Mouse (Mus musculus) right cerebral cortex, postnatal 36 days (tissue): ENCODE measurements around the gene Urgcp.
A peak's percentile ranks its signal among the peaks of the same experiment; 100 is the strongest.

Source experiments
- DNase-seq, 2 experiments: peaks; one replicate each; pipeline ENCODE4 v3.0.0; 2022; ENCODE audit warnings: low spot score in 2 of 2, mixed read lengths in 1 of 2

Urgcp gene

DNA sequence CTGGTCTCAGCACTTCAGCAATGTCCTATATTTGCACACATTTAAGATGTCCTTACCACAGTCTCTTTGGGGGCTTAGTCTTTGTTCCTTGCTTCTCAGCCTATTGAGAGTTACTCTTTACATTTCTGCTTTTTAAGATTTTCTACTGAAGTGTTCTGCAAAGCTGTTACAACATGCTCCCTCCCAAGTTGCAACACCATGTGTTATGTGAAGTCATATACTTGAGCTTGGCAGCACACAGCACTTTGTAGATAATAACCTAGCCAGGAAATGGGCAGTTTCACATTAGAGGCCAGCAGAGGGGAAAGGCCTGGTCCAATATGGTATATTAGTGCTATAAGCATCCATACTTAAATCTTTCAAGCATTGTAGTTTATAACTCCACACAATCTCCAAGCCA, 23.6 kb upstream of the Urgcp start:
- no peak for DNase-seq

DNA sequence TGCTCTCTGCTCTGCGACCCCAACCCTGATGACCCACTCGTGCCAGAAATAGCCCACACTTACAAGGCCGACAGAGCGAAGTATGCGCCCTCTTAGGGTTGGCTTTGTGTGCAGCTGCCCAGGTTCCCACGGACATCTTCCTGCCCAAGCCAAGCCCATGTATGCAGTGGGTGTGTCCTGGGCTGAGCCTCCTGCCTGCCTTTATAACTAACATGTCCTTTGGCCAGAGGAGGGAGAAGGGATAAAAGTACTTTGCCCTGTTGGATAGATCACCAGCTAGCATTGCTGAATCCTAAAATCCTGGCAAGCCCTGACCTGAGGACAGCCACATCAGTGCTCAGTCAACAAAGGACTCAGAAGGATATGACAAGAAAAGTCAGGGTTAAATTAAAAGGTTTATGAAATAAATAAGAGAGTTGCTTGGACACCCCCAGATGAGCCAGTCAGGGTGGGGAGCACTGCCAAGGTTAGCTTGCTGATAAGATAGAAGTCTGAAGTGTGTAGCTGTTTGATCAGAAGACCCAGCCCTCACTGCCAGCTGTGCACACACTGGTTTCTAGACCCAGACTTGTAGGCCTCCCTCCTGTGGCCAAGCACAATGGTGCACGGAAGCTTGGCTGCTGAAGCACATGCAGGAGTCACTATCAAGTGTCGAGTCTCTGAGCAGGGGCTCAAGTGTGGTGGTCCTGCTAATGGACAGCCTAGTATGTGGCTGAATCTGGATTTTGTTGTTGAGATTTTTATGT, 20.2 kb upstream of the Urgcp start:
- no peak for DNase-seq

DNA sequence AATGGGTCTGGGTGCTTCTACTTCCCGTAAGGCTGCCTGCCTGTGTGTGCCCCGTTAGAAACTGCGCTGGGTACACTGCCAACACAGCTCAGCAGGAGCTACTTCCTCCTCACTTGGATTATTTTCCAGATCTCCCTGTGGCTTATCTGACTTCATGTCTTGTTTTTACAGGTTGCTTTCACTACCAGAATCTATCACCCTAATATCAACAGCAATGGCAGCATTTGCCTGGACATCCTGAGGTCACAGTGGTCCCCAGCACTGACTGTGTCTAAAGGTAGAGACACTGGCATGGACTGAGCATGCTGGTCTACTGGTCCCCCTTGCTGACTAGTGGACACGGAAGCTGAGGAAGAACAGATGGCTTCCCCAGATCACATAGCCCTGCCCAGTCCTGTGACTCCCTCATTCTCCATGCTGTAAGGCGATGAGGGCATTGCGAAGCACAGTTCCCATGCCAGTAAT, 17.9 kb upstream of the Urgcp start:
- no peak for DNase-seq

DNA sequence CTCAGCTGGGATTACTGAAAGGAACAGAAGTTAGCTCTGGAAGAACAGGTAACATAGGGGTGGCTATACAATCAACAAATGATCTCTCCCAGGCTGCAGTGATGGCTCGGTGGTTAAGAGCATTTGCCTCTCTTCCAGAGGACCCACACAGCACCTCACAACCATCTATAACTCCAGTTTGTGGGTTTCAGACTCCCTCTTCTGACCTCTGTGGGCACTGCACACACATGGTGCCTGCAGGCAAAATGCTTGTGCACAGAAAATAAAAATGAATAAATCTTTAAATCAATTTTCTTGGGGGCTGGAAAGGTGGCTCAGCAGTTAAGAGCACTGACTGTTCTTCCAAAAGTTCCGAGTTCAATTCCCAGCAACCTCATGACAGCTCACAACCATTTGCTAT, 16.3 kb upstream of the Urgcp start:
- DNase-seq: no peak

DNA sequence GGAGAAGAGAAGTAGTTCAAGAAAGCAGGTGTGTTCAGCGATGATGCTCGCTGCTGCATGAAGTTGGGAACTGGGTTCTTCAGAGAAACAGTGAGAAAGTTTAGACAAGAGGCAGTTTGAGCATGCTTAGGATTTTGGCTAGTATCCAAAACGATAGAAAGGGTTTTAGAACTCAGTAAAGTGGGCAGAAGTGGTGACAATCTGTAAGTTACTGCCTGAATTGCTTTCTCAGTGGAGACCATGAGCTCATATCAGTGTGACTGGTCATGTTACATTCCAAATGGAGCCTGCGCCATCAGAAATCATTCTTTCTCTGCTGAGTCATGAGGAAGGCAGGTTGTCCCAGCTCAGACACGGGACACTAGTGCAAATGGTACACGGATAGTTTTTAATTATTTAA, 3.8 kb upstream of the Urgcp start:
- no peak for DNase-seq

DNA sequence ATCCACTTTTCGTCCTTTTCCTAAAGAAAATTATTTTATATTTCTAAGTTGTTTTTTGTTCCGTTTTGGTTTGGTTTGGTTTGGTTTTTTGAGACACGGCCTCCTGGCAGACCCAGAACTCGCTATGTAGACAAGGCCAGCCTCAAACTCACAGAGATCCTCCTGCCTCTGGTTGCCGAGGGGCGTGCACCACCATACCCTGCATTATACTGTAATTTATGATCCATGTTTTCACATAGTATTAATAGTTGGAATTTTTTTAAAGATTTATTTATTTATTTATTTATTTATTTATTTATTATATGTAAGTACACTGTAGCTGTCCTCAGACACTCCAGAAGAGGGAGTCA, 432 bp upstream of the Urgcp start:
- DNase-seq: no peak

DNA sequence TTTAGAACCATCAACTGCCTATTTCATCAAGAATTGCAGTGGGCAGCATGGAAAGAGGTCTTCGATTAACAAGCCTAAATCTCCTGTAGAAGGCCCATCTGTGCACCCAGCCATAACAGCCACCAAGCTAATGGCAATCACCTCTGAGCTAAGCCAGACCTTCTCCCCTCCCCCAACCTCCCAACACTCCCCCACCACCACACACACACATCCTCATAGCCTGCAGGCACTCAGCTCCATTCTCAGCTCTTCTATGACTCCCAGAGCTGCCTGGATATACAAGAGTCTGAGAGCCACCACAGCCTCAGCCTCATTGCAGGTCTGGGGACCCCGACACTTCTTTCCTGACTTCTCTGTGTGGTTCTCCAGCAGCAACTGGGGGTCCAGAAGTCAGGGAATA, 8.4 kb downstream of the Urgcp start:
- DNase-seq: no peak

DNA sequence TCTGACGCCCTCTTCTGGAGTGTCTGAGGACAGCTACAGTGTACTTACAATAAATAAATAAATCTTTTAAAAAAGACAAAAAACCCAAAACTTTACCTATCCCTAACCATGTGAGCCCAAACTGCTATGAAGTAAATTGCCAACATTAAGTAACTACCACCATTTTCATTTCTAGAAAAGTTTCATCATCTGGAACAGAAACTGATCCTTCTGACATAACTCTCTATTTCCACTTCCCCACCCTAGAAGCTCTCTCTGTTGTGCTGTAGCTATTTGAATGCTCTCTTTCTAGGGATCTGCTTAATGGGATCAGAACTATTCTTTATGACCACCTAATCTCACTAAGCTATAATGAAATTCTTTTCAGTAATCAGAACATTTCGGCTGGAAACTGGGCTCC, 17.2 kb downstream of the Urgcp start:
- DNase-seq: no peak

DNA sequence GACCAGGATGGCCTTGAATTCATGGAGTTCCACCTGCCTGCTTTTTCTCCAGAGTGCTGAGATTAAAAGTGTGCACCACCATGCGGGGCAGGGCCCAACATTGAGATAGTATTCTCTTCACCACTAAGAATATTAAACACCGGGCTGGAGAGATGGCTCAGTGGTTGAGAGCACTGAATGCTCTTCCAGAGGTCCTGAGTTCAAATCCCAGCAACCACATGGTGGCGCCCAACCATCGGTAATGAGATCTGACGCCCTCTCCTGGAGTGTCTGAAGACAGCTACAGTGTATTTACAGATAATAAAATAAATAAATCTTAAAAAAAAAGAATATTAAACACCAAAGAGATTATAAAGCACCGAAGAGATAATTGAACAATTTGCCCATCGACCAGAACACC, 20.1 kb downstream of the Urgcp start:
- no peak for DNase-seq

DNA sequence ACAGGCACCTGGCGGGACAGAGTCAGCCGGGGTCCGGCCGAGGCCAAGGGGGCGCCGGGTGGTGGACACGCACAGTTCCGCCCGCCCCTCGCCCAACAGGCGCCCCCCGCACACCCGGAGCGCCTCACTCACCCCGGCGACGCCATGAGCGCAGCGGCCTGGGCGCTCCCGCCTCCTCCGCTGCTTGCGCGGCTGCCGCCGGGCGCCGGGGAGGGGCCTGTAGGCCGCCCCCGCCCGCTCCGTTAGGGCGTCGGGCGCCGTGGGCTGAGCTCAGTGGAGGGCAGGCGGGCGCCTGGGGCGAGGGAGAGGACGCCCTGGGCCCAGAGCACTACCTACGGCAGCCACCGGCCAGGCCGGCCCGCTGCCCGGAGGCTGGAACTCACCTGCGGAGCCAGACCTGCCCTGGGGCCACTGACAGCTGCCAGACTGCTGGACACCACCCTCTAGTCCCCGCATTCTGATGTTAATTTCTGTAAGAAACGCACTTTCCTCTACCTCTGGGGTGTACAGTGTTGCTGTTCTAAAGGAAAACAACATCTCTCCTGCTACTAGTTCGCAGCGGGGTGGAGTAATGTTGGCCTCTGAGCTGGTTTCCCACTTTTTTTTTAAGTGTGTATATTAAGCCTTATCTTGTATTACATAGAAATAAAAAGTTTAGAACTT, 21.1 kb downstream of the Urgcp start:
- DNase-seq: peak; percentile 61 to 69

DNA sequence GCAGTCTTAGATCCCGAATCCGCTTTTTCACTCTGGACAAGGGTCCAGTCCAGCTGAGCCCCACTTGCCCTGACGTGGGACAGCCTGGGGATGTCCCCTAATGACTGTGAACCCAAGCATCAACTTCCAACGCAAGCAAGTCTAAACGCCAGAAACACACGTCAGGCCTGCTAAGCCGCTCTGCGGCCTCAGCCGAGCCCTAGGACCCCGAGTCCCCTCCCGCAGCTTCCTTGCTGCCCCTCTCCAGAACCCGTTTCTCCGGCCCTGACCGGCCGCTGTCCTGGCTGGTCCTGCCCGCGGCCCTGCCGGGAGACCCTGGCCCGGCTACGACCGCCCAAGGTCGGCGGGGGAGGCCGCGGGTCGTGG, 21.6 kb downstream of the Urgcp start:
- no peak for DNase-seq

DNA sequence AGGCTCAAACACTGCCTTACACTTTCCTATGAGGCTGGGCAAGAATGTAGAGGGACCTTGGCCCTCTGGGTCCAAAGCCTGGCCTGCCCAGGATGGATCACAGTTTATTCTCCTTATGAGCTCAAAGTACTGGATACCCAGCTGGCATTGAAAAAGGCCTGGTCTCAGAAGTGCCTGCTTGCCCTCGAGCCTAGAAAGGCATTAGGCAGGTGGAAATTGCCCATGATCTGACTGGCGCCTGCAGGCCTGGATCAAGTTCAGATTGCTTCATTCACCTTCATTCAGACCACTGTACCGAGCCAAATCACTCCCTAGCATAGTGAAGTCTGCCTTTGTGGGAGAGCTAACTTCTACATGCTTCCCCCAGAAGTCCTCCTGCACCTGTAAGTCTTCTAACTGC, 22.3 kb downstream of the Urgcp start:
- no peak for DNase-seq

DNA sequence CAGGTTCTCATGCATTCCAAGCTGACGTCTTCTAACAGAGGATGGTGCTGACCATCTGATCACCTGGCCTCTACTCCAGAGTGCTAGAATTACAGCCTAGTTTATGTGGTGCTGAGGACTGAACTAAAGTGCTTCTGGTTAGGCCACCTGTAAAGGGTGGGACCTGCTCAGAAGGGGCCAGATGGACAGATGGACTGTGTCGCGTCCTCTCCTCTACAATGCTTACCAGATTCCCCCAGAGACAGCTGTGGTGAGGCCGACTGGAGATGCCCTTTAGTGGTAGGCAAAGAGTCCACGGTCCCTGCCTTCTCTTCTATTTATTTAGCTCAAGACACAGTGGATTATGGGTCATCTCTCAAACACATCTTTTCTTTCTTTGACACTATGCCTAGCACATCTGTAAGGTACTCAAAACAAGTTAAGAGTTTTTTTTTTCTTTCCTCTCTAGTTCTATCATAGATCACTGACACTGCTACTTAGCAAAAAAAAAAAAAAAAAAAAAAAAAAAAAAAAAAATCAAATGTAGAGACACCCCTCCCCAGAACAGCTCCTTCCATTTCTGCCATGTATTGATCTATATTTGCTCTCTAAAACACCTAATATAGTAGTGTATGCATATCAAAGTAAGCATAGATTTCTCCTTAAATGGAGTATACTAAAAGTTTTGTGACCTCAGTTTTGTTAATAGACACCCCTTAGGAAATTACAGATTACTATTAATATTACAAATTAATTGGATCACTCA, 23.1 kb downstream of the Urgcp start:
- DNase-seq: no peak

DNA sequence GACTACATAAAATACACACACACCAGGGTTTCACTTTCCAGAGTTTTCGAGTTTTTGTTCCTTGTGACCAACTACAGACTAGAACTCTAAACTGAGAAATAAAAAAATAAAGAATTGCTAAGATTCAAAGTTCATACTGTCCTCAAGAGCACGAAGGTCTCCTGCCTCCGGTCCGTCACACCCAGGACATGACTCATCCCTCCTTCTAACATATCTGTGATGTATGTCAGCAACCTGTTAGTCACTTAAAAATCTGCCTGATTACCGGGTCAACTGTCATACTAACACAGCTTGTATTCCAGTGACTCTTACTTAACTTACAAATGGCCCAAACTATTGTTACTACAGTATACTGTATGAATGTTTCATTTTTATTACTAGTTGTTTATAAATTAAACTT, 25.0 kb downstream of the Urgcp start:
- DNase-seq: no peak

DNA sequence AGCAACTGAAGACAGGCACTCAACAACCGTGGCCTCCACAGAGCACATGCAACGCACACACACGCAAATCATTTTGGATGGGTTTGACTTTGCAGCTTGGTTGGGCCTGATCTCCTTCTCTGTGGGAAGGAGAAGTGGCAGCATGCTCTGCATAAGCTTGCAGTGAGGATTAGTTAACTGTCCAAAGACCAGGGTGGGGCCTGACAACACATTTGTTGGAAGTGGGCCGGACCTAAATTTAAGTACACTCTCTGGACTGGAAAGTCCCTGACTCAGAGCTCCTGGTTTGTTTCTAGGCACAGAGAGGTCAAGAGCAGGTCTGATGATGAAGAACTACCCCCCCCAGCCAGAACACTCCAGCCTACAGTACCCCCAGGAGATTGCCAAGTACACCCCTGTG, 27.9 kb downstream of the Urgcp start:
- DNase-seq: no peak

DNA sequence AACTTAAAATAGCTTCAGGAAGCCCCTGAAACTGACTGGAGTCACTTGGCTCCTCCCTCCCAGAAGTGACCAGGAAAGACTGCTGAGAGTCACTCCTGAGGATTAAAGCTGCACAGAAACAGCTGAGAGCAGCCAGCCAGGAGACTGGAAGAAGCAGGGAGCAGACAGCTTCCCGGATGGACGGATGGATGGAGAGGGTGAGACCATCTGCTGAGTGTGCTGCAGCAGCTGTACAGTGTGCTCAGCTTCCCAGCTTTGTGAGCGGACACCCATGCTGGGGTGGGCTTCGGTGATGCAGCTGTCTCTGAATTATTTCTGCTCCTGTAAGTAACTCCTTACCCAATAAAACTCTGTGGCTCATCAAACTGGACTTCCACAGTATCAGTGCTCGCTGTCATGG, 29.8 kb downstream of the Urgcp start:
- no peak for DNase-seq

DNA sequence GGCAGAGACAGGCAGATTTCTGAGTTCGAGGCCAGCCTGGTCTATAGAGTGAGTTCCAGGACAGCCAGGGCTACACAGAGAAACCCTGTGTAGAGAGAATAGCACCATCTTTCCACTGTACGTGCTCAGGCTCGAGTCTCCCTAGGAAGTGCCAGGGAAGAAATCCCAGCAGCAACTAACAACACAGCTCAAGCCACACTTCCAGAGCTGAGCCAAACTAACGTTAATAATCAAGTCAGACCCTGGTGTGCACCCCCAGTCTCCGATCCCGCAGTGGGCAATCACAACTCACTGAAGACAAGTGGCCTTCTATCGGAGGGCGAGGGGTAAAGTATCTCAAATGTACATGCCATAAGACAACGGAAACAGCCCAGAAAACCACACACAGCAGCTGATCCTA, 32.6 kb downstream of the Urgcp start:
- no peak for DNase-seq

DNA sequence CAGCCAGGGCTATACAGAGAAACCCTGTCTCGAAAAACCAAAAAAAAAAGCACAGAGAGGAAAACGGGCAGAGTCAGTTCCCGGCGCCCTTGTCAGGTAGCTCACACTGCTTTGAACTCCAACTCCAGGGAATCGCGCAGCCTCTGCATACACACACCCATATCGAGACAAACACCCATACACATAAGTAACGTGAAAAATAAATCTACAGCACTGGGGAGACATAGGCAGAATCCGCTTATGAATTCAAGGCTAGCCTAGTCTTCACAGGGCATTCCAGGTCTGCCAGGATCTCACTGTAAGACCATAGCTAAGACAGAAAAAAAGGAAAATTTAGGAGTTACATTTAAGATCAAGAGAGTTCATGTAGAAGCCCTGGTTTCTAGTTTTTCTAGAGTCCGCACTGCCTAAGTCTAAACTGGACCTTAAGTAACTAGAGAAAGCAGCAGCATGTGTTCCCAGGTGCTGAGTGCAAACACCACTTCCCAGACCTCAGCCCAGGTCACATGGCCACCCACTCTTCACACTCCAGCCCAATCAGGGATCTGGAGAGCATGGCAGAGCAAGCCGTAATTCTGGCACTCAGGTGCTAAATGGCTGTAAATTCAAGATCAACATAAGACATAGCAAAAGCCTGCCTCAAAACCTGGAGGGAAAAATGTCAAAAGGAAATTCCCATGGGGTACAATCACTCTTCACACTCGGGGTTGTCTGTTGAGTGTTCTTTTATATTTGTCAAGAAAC, 43.4 kb downstream of the Urgcp start:
- DNase-seq: no peak

DNA sequence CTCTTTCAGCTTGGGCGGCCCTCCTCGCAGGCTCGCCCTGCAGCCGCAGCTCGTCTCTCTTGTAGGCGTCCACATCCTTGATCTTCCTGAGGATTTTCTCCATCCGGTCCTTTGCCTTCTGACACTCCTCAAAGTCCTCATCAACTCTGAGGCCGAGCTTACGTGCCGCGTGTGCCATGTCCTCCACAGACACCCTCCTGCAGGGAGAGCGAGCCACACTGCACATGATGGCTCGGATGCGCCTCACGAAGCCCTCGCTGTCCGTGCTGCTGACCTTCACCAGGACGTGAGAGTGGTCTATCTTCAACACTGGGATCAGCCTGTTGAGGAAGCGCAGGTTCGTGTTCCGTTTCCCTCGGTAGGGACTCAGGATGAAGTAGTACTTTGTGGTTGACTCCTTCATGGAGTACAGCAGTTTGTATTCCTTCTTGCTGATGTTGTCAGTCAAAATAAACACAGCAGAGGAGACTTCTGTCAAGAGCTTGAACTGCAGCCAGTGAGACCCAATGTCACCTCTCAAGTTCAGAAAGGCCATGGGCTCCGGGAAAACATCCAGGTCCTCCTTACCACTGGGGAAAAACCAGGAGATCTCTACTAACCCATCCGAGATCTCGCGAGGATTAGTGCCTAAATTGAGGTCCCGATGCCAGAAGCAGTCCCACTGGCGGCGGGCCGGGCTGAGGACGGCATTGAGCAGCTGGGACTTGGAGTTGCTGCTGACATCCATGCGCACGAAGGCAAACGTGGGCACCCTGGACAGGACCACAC, 45.1 kb downstream of the Urgcp start:
- no peak for DNase-seq

DNA sequence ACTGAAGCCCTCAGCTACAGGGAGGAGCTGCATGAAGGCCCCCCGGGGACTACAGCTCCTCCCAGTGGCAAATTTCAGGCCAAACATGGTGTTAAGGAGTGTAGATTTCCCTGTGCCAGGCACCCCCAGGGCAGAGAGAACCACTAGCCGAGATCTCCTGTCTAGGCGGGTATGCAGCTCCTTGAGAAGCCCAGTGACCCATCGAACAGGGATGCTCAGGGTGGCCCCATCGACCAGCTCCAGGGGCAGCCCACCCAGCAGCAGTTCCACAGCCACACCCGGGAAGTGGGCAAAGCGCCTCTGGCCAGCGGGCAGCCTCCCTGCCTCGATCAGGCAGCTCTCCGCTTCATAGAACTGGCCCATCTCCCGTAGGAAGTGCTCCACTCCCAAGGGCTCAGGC, 45.9 kb downstream of the Urgcp start:
- no peak for DNase-seq

DNA sequence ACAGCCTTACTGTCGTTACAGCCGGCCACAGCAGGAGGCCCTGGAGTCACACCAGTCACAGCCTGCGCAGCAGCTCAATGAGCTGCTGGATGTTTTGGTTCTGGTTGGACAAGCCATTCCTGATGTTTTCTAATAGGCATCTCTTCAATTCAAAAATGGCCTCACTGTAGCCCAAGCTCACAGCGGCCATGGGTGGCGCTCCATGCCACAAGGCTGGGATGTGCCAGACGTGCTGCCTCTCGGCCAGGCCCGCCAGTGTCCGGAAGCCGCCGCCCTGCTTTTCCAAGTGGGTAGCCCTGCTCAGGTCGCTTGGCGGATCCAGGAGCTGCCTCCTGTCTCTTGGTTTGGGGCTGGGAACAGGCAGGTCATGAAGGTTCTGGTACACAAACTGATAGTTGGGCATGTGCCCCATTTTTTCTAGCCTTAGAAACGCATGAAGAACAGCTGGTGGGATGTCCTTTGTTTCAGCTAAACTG, 46.5 kb downstream of the Urgcp start, which contains the start of gene Mrps24:
Gene Mrps24 (minus strand): TSS at position 51 of the 476 bp plus-strand sequence.
- no peak for DNase-seq
